Mouse (Mus musculus): ENCODE data around the gene Mmp28. TPM values are rescaled to one million over a fixed set of nuclear protein-coding genes. Genes with fewer than 3 reads are reported as not detected.

Gene Mmp28
- total RNA-seq (2023): not detected

GRCm38 (mm10) chr11:83462711-83463244, at the start of gene Mmp28:
Gene Mmp28, minus strand, starts transcription at chr11:83463071.

DNA sequence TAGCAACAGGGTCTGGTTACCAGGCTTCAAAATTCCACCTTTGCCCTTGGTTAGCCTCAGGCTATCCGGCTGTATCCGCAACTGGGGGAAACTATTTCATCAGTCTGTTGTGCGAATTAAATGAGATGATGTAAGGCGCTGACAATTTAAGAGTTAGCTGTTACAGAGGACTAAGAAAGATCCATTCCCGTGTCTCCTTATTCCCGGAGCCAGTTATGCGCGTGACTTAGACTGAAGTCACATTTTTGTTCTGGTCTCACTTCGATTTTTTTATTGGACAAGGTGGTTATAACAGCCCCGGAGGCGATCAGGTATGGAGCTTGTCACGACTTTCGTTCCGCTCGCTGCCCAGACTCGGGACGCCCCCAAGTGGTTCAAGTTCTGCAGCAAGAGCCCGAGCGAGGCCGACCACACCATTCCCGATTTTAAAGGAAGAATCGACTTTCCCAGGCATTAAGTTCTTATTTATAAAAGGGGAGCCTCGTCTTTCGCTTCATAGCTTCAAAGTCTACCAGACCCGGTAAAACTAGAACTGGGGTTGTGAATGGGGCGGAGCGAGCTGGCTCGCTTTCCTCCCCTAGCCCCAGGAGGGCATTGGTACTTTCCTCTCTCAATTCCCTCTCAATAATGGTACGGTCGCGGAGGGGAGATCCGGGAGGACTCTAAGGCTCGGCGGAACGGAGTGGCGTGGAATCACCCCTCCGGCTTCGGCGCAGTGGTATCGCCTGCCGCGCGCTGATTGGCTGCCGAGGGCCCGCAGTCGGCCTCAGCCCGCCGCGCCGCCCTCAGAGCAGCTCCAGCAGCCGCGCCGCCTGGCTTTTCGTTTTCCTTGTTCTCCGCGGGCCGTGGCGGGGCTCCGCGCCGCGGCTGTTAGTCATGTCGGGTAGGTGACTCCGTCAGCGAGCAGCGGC, 9.7 kb upstream of the Mmp28 start, which contains the start of gene Taf15:
TSS of gene Taf15 (plus strand) at position 763 of the 911 bp plus-strand sequence.

GRCm38 (mm10) chr11:83437377-83437776, 25.5 kb downstream of the Mmp28 start, which contains the start of gene 1700020L24Rik:
Gene 1700020L24Rik, plus strand, starts transcription at chr11:83437677.

GRCm38 (mm10) chr11:83429355-83429754, 33.5 kb downstream of the Mmp28 start, which contains the start of gene Gas2l2:
Gene Gas2l2, minus strand, starts transcription at chr11:83429455.

DNA sequence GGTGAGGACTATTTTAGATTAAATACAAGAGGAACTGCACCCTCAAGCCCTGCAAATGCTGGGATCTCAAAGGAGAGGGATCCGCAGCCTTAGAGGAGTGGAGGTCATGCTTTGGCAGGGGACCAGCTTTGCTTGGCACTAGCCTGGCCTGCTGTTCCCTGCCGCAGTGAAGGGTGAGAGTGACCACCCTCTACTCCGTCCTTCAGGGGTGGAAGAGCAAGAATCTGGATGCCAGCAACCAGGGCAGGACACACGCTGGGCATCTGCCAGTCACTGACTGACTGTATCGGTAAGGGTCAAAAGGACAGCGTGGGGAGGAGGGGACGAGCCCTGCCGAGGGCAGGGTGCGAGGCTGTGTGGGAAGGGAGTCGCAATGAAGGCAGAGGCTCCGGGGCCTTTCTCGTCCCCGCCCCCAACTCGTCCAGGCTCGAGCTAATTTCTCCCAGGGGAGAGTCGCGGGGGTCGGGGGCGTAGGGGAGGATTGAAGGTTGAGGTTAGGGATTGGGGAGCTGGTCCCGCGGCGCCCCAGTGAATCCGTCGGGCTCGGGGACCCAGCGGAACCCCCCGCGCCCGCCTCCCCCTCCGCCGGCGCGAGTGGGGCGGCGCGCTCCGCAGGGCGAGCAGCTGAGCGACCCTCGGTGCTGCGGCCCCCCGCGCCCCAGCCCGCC, 53.6 kb downstream of the Mmp28 start, which contains the start of gene Rasl10b:
TSS of gene Rasl10b (plus strand) at position 51 of the 668 bp plus-strand sequence.

Other genes starting within 250 kb of the Mmp28 start
- 0.64 TPM for gene Slfn14, start 176.3 kb downstream of the Mmp28 start, total RNA-seq (2023)
- 80.6 TPM for gene Ap2b1, start 164.0 kb downstream of the Mmp28 start, total RNA-seq (2023)
- gene Pex12, start 160.5 kb downstream of the Mmp28 start, total RNA-seq (2023): 14.5 TPM
- 0.35 TPM for gene Rasl10b, start 53.9 kb downstream of the Mmp28 start, total RNA-seq (2023)
- gene Gas2l2, start 33.6 kb downstream of the Mmp28 start, total RNA-seq (2023): not detected
- gene 1700020L24Rik, start 25.4 kb downstream of the Mmp28 start, total RNA-seq (2023): not detected
- 141 TPM for gene Taf15, start 10.0 kb upstream of the Mmp28 start, total RNA-seq (2023)
- not detected for gene Heatr9, start 59.1 kb upstream of the Mmp28 start, total RNA-seq (2023)
- 52.5 TPM for gene Ccl5, start 67.4 kb upstream of the Mmp28 start, total RNA-seq (2023)
- gene Ccl9, start 115.6 kb upstream of the Mmp28 start, total RNA-seq (2023): 0.44 TPM
- 5.0 TPM for gene Ccl6, start 130.0 kb upstream of the Mmp28 start, total RNA-seq (2023)
- gene Rpl9-ps1, start 182.6 kb upstream of the Mmp28 start, total RNA-seq (2023): not detected
- gene Ccl3, start 186.3 kb upstream of the Mmp28 start, total RNA-seq (2023): 12.7 TPM
- gene Ccl4, start 199.5 kb upstream of the Mmp28 start, total RNA-seq (2023): 11.0 TPM
- not detected for gene Wfdc17, start 240.9 kb upstream of the Mmp28 start, total RNA-seq (2023)
- not detected for gene Wfdc18, start 245.9 kb upstream of the Mmp28 start, total RNA-seq (2023)